Mouse (Mus musculus): ENCODE data around the gene Olfr222.
A peak's percentile ranks its signal among the peaks of the same experiment; 100 is the strongest.
"Not testable (repeated sequence)": the region's sequence is repeated elsewhere in the genome, so short reads cannot be mapped to it uniquely, and the experiment has no call there.

Gene Olfr222

GRCm38 (mm10) chr11:59576135-59576534 lies at the start of gene Olfr222:
Olfr222 (minus strand) TSS chr11:59576235.
- not testable (repeated sequence) for DNase-seq (ENCODE audit: low read depth, low spot score)

GRCm38 (mm10) chr11:59624017-59624630 lies 48.1 kb upstream of the Olfr222 start:
- DNase-seq (ENCODE audit: low read depth, low spot score): peak; percentile 43

- DNase-seq (ENCODE audit: low read depth, low spot score): no peak
Measured at GRCm38 (mm10) chr11:59622214-59622613, 46.2 kb upstream of the Olfr222 start.

GRCm38 (mm10) chr11:59616986-59617385 lies 41.0 kb upstream of the Olfr222 start:
- not testable (repeated sequence) for DNase-seq (ENCODE audit: low read depth, low spot score)

GRCm38 (mm10) chr11:59614120-59614519 lies 38.1 kb upstream of the Olfr222 start:
- DNase-seq (ENCODE audit: low read depth, low spot score): no peak

- DNase-seq (ENCODE audit: low read depth, low spot score): no peak
Measured at GRCm38 (mm10) chr11:59611646-59612045, 35.6 kb upstream of the Olfr222 start.

GRCm38 (mm10) chr11:59602287-59602686 lies 26.3 kb upstream of the Olfr222 start:
- no peak for DNase-seq (ENCODE audit: low read depth, low spot score)

GRCm38 (mm10) chr11:59600872-59601271 lies 24.8 kb upstream of the Olfr222 start:
- no peak for DNase-seq (ENCODE audit: low read depth, low spot score)

GRCm38 (mm10) chr11:59599211-59599610 lies 23.2 kb upstream of the Olfr222 start:
- DNase-seq (ENCODE audit: low read depth, low spot score): no peak

GRCm38 (mm10) chr11:59596950-59597349 lies 20.9 kb upstream of the Olfr222 start:
- DNase-seq (ENCODE audit: low read depth, low spot score): no peak

- DNase-seq (ENCODE audit: low read depth, low spot score): no peak
Measured at GRCm38 (mm10) chr11:59596091-59596490, 20.1 kb upstream of the Olfr222 start.

- DNase-seq (ENCODE audit: low read depth, low spot score): no peak
Measured at GRCm38 (mm10) chr11:59593189-59593588, 17.2 kb upstream of the Olfr222 start, which contains the start of gene Olfr223. Olfr223 (minus strand) TSS chr11:59593289.

- DNase-seq (ENCODE audit: low read depth, low spot score): peak; percentile 4
Measured at GRCm38 (mm10) chr11:59589496-59589895, 13.5 kb upstream of the Olfr222 start.

- no peak for DNase-seq (ENCODE audit: low read depth, low spot score)
Measured at GRCm38 (mm10) chr11:59584539-59584938, 8.5 kb upstream of the Olfr222 start.

GRCm38 (mm10) chr11:59575726-59576125 lies 309 bp downstream of the Olfr222 start:
- no peak for DNase-seq (ENCODE audit: low read depth, low spot score)

- peak; percentile 4 for DNase-seq (ENCODE audit: low read depth, low spot score)
Measured at GRCm38 (mm10) chr11:59569306-59569705, 6.7 kb downstream of the Olfr222 start.

- DNase-seq (ENCODE audit: low read depth, low spot score): no peak
Measured at GRCm38 (mm10) chr11:59562837-59563236, 13.2 kb downstream of the Olfr222 start.

- DNase-seq (ENCODE audit: low read depth, low spot score): no peak
Measured at GRCm38 (mm10) chr11:59562336-59562735, 13.7 kb downstream of the Olfr222 start.

GRCm38 (mm10) chr11:59560906-59561305 lies 15.1 kb downstream of the Olfr222 start:
- DNase-seq (ENCODE audit: low read depth, low spot score): no peak

- DNase-seq (ENCODE audit: low read depth, low spot score): no peak
Measured at GRCm38 (mm10) chr11:59554535-59554934, 21.5 kb downstream of the Olfr222 start.

GRCm38 (mm10) chr11:59554127-59554526 lies 21.9 kb downstream of the Olfr222 start:
- DNase-seq (ENCODE audit: low read depth, low spot score): no peak

- no peak for DNase-seq (ENCODE audit: low read depth, low spot score)
Measured at GRCm38 (mm10) chr11:59544005-59544404, 32.0 kb downstream of the Olfr222 start.

GRCm38 (mm10) chr11:59543376-59543775 lies 32.7 kb downstream of the Olfr222 start:
- no peak for DNase-seq (ENCODE audit: low read depth, low spot score)

- no peak for DNase-seq (ENCODE audit: low read depth, low spot score)
Measured at GRCm38 (mm10) chr11:59542442-59542841, 33.6 kb downstream of the Olfr222 start.

All from retina, postnatal 7 days (tissue).